Mouse (Mus musculus) T-helper 2 cell (primary cell): ENCODE data around the gene Dek.

Experiments used
- in situ Hi-C: fragments of 300-600 bp; cut with MboI, MseI; formaldehyde crosslinking; loops from one replicate; pipeline ENCODE4 v1.15.1; 2025; ENCODE audit warnings: high pct_unique_total_duplicates

The Dek gene

GRCm38 (mm10) chr13:47056781-47057180, 49.2 kb downstream of the Dek start:
- in situ Hi-C loops = loop anchor here (5.0 kb wide), 1 partner anchor 1456 kb away; the partner anchor contains the start of genes A830005F24Rik and Zfp169

GRCm38 (mm10) chr13:47056126-47056525, 49.9 kb downstream of the Dek start:
- in situ Hi-C loops = loop anchor here (5.0 kb wide), 1 partner anchor 1456 kb away; the partner anchor contains the start of genes A830005F24Rik and Zfp169

- in situ Hi-C loops = no loop called here
Observed at GRCm38 (mm10) chr13:47053971-47054370, 52.0 kb downstream of the Dek start.

GRCm38 (mm10) chr13:47050009-47050408, 56.0 kb downstream of the Dek start:
- in situ Hi-C loops = no loop called here

- in situ Hi-C loops = no loop called here
Observed at GRCm38 (mm10) chr13:47047996-47048395, 58.0 kb downstream of the Dek start.

- in situ Hi-C loops = no loop called here
Observed at GRCm38 (mm10) chr13:47044617-47044947, 61.4 kb downstream of the Dek start, which contains the start of gene Tpmt. Gene Tpmt, minus strand, starts transcription at chr13:47044737.

- in situ Hi-C loops = no loop called here
Observed at GRCm38 (mm10) chr13:47043833-47044616, 62.0 kb downstream of the Dek start.

- in situ Hi-C loops = no loop called here
Observed at GRCm38 (mm10) chr13:47043030-47043680, 62.8 kb downstream of the Dek start, which contains the start of gene Kdm1b. Gene Kdm1b, plus strand, starts transcription at chr13:47043499.

- in situ Hi-C loops = no loop called here
Observed at GRCm38 (mm10) chr13:47042024-47042633, 63.9 kb downstream of the Dek start.

GRCm38 (mm10) chr13:47040061-47040460, 65.9 kb downstream of the Dek start:
- in situ Hi-C loops = no loop called here

- in situ Hi-C loops = no loop called here
Observed at GRCm38 (mm10) chr13:47037946-47038345, 68.1 kb downstream of the Dek start.
